Mouse (Mus musculus): ENCODE results near the gene Metrnl.
A peak's percentile ranks its signal among the peaks of the same experiment; 100 is the strongest.
"Not testable (repeated sequence)": the region's sequence is repeated elsewhere in the genome, so short reads cannot be mapped to it uniquely, and the experiment has no call there.

Metrnl gene

GRCm38 (mm10) chr11:121701244-121701643, at the start of gene Metrnl:
Metrnl (plus strand) TSS chr11:121701544.
- DNase-seq: no peak

GRCm38 (mm10) chr11:121651556-121651955, 49.8 kb upstream of the Metrnl start:
- DNase-seq: no peak

GRCm38 (mm10) chr11:121651983-121652382, 49.4 kb upstream of the Metrnl start:
- no peak for DNase-seq

- DNase-seq: peak; percentile 80
These were observed 48.6 kb upstream of the Metrnl start for GRCm38 (mm10) chr11:121652547-121653305.

- no peak for DNase-seq
These were observed 47.7 kb upstream of the Metrnl start for GRCm38 (mm10) chr11:121653631-121654030.

GRCm38 (mm10) chr11:121654406-121654945, 46.9 kb upstream of the Metrnl start:
- no peak for DNase-seq

- DNase-seq: no peak
These were observed 46.1 kb upstream of the Metrnl start for GRCm38 (mm10) chr11:121655166-121655806.

- no peak for DNase-seq
These were observed 45.4 kb upstream of the Metrnl start for GRCm38 (mm10) chr11:121655807-121656511.

- DNase-seq: no peak
These were observed 43.2 kb upstream of the Metrnl start for GRCm38 (mm10) chr11:121658151-121658550.

- DNase-seq: not testable (repeated sequence)
These were observed 40.7 kb upstream of the Metrnl start for GRCm38 (mm10) chr11:121660604-121661003.

GRCm38 (mm10) chr11:121661116-121661515, 40.2 kb upstream of the Metrnl start:
- DNase-seq: no peak

GRCm38 (mm10) chr11:121667541-121667940, 33.8 kb upstream of the Metrnl start:
- no peak for DNase-seq

GRCm38 (mm10) chr11:121668776-121669175, 32.6 kb upstream of the Metrnl start:
- no peak for DNase-seq

GRCm38 (mm10) chr11:121670926-121671325, 30.4 kb upstream of the Metrnl start:
- DNase-seq: no peak

- no peak for DNase-seq
These were observed 28.9 kb upstream of the Metrnl start for GRCm38 (mm10) chr11:121672312-121672989.

GRCm38 (mm10) chr11:121672990-121673572, 28.3 kb upstream of the Metrnl start, which contains the start of gene B3gntl1:
B3gntl1 (minus strand) TSS chr11:121673153.
- peak; percentile 96 for DNase-seq

- peak; percentile 44 for DNase-seq
These were observed 27.7 kb upstream of the Metrnl start for GRCm38 (mm10) chr11:121673629-121674028.

GRCm38 (mm10) chr11:121676836-121677235, 24.5 kb upstream of the Metrnl start:
- no peak for DNase-seq

GRCm38 (mm10) chr11:121679581-121679980, 21.8 kb upstream of the Metrnl start:
- no peak for DNase-seq

GRCm38 (mm10) chr11:121680750-121681149, 20.6 kb upstream of the Metrnl start:
- DNase-seq: peak; percentile 35

GRCm38 (mm10) chr11:121683243-121683642, 18.1 kb upstream of the Metrnl start:
- no peak for DNase-seq

- no peak for DNase-seq
These were observed 15.8 kb upstream of the Metrnl start for GRCm38 (mm10) chr11:121685491-121686001.

All from embryo, embryonic 11 days (tissue).